Mouse (Mus musculus) bone marrow, adult 2 months (tissue): ENCODE measurements around the gene Bmf. TPM values are rescaled to one million over a fixed set of nuclear protein-coding genes. Genes with fewer than 3 reads are reported as not detected.

Source experiments
- H3K27ac ChIP-seq: fragments of 200-500 bp; 2 replicates; pipeline ENCODE4 v1.5.1; 2012; ENCODE audit warnings: low read depth, mild to moderate bottlenecking, control low read depth, inconsistent platforms, low read length; ENCODE audit not compliant: control insufficient read depth, poor library complexity, insufficient read depth
- H3K4me1 ChIP-seq: fragments of 200-500 bp; 2 replicates; pipeline ENCODE4 v1.6.1; 2011; ENCODE audit warnings: low read length; ENCODE audit not compliant: control insufficient read depth, insufficient read depth
- H3K4me3 ChIP-seq: fragments of 200-500 bp; replicated peaks from 2 replicates; pipeline ENCODE3; 2011; ENCODE audit warnings: mild to moderate bottlenecking, low read depth, low read length, control low read depth; ENCODE audit not compliant: control insufficient read depth
- CTCF ChIP-seq: fragments of 200-500 bp; IDR thresholded peaks from 2 replicates; pipeline ENCODE4 v1.5.1; 2011; ENCODE audit warnings: low read length, control low read depth; ENCODE audit not compliant: control insufficient read depth, insufficient read depth
- POLR2A ChIP-seq: fragments of 200-500 bp; IDR thresholded peaks from 2 replicates; pipeline ENCODE4 v1.6.1; 2011; ENCODE audit warnings: low read depth, mild to moderate bottlenecking, control low read depth, low read length, borderline replicate concordance; ENCODE audit not compliant: control insufficient read depth
- WGBS: fragments of 180-500 bp; shearing (Covaris S2); methylation state at CpG from one replicate; pipeline ENCODE4 v1.1.7; 2018; 5-methylcytosine and 5-hydroxymethylcytosine counted together
- polyA plus RNA-seq: library from polyadenylated mRNA; stranded (reverse); fragments of >200 nt; gene quantifications from 2 replicates; pipeline ENCODE4 v1.2.4, GENCODE M21; 2011; ENCODE audit warnings: low replicate concordance; ENCODE audit not compliant: missing spikeins, insufficient read depth, insufficient read length

Bmf gene
- polyA plus RNA-seq, 1 experiment = 8.8 TPM

GRCm38 (mm10) chr2:118499135-118499961, 50.1 kb downstream of the Bmf start:
- TF ChIP-seq CTCF (no peak), POLR2A (no peak)
- 3% methylated on average over 20 of the region's 20 CpGs for WGBS

GRCm38 (mm10) chr2:118498476-118498875, 51.0 kb downstream of the Bmf start:
- TF ChIP-seq POLR2A = no peak
- TF ChIP-seq CTCF = no peak
- no peak overlapping the region for H3K27ac ChIP-seq
- WGBS = 66% methylated on average over 6 of the region's 6 CpGs
- no peaks in the 10 kb centered on the region; the same call in 1 of the 2 replicates for H3K4me1 ChIP-seq
- no peak overlapping the region for H3K4me3 ChIP-seq

More at GRCm38 (mm10) chr2:118499135-118499961, 50.1 kb downstream of the Bmf start:
- Histone ChIP-seq H3K4me1 (no peaks in the 10 kb centered on the region; the same call in 1 of the 2 replicates), H3K27ac (no peak overlapping the region; the same call in 1 of the 2 replicates), H3K4me3 (no peak overlapping the region)

- TF ChIP-seq POLR2A = no peak
- TF ChIP-seq CTCF = no peak
- Histone ChIP-seq H3K4me1 (no peaks in the 10 kb centered on the region; the same call in 1 of the 2 replicates), H3K27ac (no peak overlapping the region), H3K4me3 (no peak overlapping the region)
- 72% methylated on average over 5 of the region's 5 CpGs for WGBS
Measured at GRCm38 (mm10) chr2:118497890-118498289, 51.6 kb downstream of the Bmf start.

GRCm38 (mm10) chr2:118495024-118495423, 54.5 kb downstream of the Bmf start:
- 60% methylated on average over 9 of the region's 9 CpGs for WGBS
- no peak for TF ChIP-seq CTCF
- no peak for TF ChIP-seq POLR2A
- no peak overlapping the region for H3K4me3 ChIP-seq
- H3K4me1 ChIP-seq = peaks cover 6% of the 10 kb centered on the region
- no peak overlapping the region for H3K27ac ChIP-seq

- Histone ChIP-seq H3K4me1 (peaks cover 8% of the 10 kb centered on the region), H3K4me3 (no peak overlapping the region), H3K27ac (peak overlapping the region; percentile 78)
- TF ChIP-seq CTCF (no peak), POLR2A (no peak)
- WGBS = 65% methylated on average over 4 of the region's 4 CpGs
Measured at GRCm38 (mm10) chr2:118491741-118492395, 57.6 kb downstream of the Bmf start.

- peaks cover 8% of the 10 kb centered on the region for H3K4me1 ChIP-seq
- H3K4me3 ChIP-seq = no peak overlapping the region
- no peak for TF ChIP-seq CTCF
- TF ChIP-seq POLR2A = 0 out of 2 replicates have a peak, but pooled peaks have one; percentile 20
- peak overlapping the region; percentile 78 for H3K27ac ChIP-seq
- WGBS = 2% methylated on average over 5 of the region's 5 CpGs
Measured at GRCm38 (mm10) chr2:118491281-118491731, 58.2 kb downstream of the Bmf start.

- TF ChIP-seq CTCF (no peak), POLR2A (no peak)
- Histone ChIP-seq H3K27ac (peak overlapping the region; percentile 75), H3K4me1 (peaks cover 8% of the 10 kb centered on the region), H3K4me3 (no peak overlapping the region)
- 13% methylated on average over 12 of the region's 12 CpGs for WGBS
Measured at GRCm38 (mm10) chr2:118490241-118491091, 59.0 kb downstream of the Bmf start.
